Mouse (Mus musculus) hindbrain, embryonic 11.5 days (tissue): ENCODE data around the gene Olfr944. TPM values are rescaled to one million over a fixed set of nuclear protein-coding genes. Genes with fewer than 3 reads are reported as not detected.

Experiments
- ATAC-seq: fragments of 200-750 bp; cut with Nextera tagmentation; 2 replicates; pipeline ENCODE4 v1.8.0; 2017; ENCODE audit warnings: mild to moderate bottlenecking, moderate TSS enrichment, moderate library complexity; ENCODE audit not compliant: low FRiP score
- DNase-seq: peaks from one replicate; pipeline ENCODE4 v3.0.0-alpha.2; 2015; ENCODE audit warnings: low spot score
- H3K27ac ChIP-seq: fragments of 300-500 bp; sonication (generic); 2 replicates; pipeline ENCODE4 v1.5.1; 2014; ENCODE audit warnings: mild to moderate bottlenecking, low read depth, low read length
- H3K27me3 ChIP-seq: fragments of 300-500 bp; sonication (generic); 2 replicates; pipeline ENCODE4 v1.6.1; 2014; ENCODE audit warnings: mild to moderate bottlenecking, low read length, moderate library complexity, mixed read lengths; ENCODE audit not compliant: control insufficient read depth, insufficient read depth
- H3K36me3 ChIP-seq: fragments of 300-500 bp; sonication (generic); 2 replicates; pipeline ENCODE4 v1.6.1; 2014; ENCODE audit warnings: mild to moderate bottlenecking, low read length, moderate library complexity, mixed read lengths; ENCODE audit not compliant: control insufficient read depth, insufficient read depth
- H3K4me1 ChIP-seq: fragments of 300-500 bp; sonication (generic); replicated peaks from 2 replicates; pipeline ENCODE4 v1.6.1; 2014; ENCODE audit warnings: low read length, mixed read lengths; ENCODE audit not compliant: control insufficient read depth, insufficient read depth
- H3K4me2 ChIP-seq: fragments of 300-500 bp; sonication (generic); replicated peaks from 2 replicates; pipeline ENCODE4 v1.6.1; 2014; ENCODE audit warnings: mild to moderate bottlenecking, low read depth, low read length
- H3K4me3 ChIP-seq: fragments of 300-500 bp; sonication (generic); 2 replicates; pipeline ENCODE4 v1.5.1; 2014; ENCODE audit warnings: low read depth, low read length
- H3K9ac ChIP-seq: fragments of 300-500 bp; sonication (generic); 2 replicates; pipeline ENCODE4 v1.6.1; 2014; ENCODE audit warnings: low read depth, low read length
- H3K9me3 ChIP-seq: fragments of 300-500 bp; sonication (generic); 2 replicates; pipeline ENCODE4 v1.6.1; 2016; ENCODE audit warnings: low read length; ENCODE audit not compliant: control insufficient read depth
- WGBS: fragments of 180-500 bp; shearing (Covaris S2); extraction: QIAGEN DNeasy Blood & Tissue Kit; methylation state at CpG from one replicate; pipeline ENCODE4 v1.1.7; 2014; 5-methylcytosine and 5-hydroxymethylcytosine counted together
- polyA plus RNA-seq: library from polyadenylated mRNA; unstranded; fragments of >200 nt; fragmentation: Nextera tagmentation; extraction: Ambion mirVana; gene quantifications from 2 replicates; pipeline ENCODE4 v1.2.1, GENCODE M21; 2014

Olfr944 gene
- polyA plus RNA-seq = not detected in 2 replicates

DNA sequence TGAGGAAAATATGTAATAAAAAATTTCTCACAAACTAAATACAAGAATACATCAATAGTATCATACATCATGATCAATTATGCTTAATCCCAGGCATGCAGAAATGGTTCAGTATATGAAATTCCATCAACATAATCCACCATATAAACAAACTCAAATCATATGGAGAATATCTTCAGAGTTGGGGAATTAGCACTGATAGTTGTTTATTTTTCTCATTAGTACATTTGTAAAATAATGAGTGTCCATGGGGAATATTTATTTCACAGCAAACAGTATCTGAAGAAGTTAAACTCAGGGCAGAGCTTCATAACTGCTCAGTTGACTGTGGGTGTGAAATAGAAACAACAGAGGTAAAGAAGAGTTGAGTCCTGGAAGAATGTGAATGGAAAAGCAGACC, at the start of gene Olfr944:
Gene Olfr944, plus strand, starts transcription at position 301 of the 400 bp plus-strand sequence.
- no peaks in the 10 kb centered on the region for H3K36me3 ChIP-seq
- H3K9ac ChIP-seq = no peak within 1 kb of the TSS
- no peak within 1 kb of the TSS for H3K4me3 ChIP-seq
- H3K27ac ChIP-seq = no peak within 1 kb of the TSS
- no peaks in the 10 kb centered on the region for H3K9me3 ChIP-seq
- no peak within 1 kb of the TSS for H3K4me2 ChIP-seq
- no peaks in the 10 kb centered on the region for H3K4me1 ChIP-seq
- no peak for ATAC-seq
- no peak for DNase-seq
- H3K27me3 ChIP-seq = no peaks in the 10 kb centered on the region

DNA sequence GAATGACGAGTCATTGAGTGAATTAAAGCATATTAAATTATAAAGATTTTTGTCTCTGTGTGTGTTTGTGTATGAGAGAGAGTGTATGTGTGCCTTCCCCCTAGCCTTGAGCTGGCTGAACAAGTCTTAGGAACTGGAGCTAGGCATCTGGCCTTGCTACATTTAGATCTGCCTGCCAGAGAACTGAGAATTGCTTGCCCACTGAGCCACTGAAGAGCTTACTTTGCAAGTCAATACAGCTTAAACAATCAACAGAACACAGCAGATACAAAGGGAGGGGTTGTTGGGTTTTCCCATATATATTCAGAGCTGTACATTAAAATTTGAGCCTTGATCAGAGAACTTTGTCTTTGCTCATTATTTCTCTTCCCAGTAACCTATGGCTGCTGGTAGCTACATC, 49.3 kb upstream of the Olfr944 start:
- Histone ChIP-seq H3K27me3 (no peaks in the 10 kb centered on the region), H3K4me3 (no peak overlapping the region), H3K4me1 (no peaks in the 10 kb centered on the region), H3K4me2 (no peak overlapping the region), H3K27ac (no peak overlapping the region), H3K9me3 (no peaks in the 10 kb centered on the region), H3K36me3 (no peaks in the 10 kb centered on the region), H3K9ac (no peak overlapping the region)
- whole genome bisulfite sequencing = 59% methylated on average over 1 of the region's 1 CpGs
- DNase-seq (no peak), ATAC-seq (no peak)

- Histone ChIP-seq H3K9ac (no peak within 1 kb of the TSS), H3K4me2 (no peak within 1 kb of the TSS), H3K27me3 (no peaks in the 10 kb centered on the region), H3K27ac (no peak within 1 kb of the TSS), H3K4me3 (no peak within 1 kb of the TSS), H3K9me3 (no peaks in the 10 kb centered on the region), H3K4me1 (no peaks in the 10 kb centered on the region), H3K36me3 (no peaks in the 10 kb centered on the region)
- ATAC-seq = no peak
- DNase-seq = no peak
- WGBS = 93% methylated on average over 5 of the region's 5 CpGs
These were observed 35.7 kb upstream of the Olfr944 start, which contains the start of gene Olfr943 for GRCm38 (mm10) chr9:39166004-39166403. TSS of gene Olfr943 (plus strand) at chr9:39166304.

- H3K36me3 ChIP-seq = no peaks in the 10 kb centered on the region
- H3K4me1 ChIP-seq = no peaks in the 10 kb centered on the region
- H3K27ac ChIP-seq = no peak within 1 kb of the TSS
- ATAC-seq = no peak
- H3K27me3 ChIP-seq = no peaks in the 10 kb centered on the region
- H3K4me3 ChIP-seq = no peak within 1 kb of the TSS
- 79% methylated on average over 1 of the region's 1 CpGs for WGBS
- no peak within 1 kb of the TSS for H3K9ac ChIP-seq
- no peaks in the 10 kb centered on the region for H3K9me3 ChIP-seq
- DNase-seq = no peak
- no peak within 1 kb of the TSS for H3K4me2 ChIP-seq
These were observed 48.2 kb downstream of the Olfr944 start, which contains the start of gene Olfr1537 for GRCm38 (mm10) chr9:39249894-39250293. TSS of gene Olfr1537 (minus strand) at chr9:39249994.

Other genes with a start within 250 kb of the Olfr944 start
- not detected in 2 replicates for gene Olfr933, start 229.6 kb upstream of the Olfr944 start, polyA plus RNA-seq
- gene Olfr934, start 213.6 kb upstream of the Olfr944 start, polyA plus RNA-seq = not detected in 2 replicates
- gene Olfr935, start 202.2 kb upstream of the Olfr944 start, polyA plus RNA-seq = not detected in 2 replicates
- gene Olfr146, start 178.5 kb upstream of the Olfr944 start, polyA plus RNA-seq = not detected in 2 replicates
- gene Olfr937, start 137.0 kb upstream of the Olfr944 start, polyA plus RNA-seq = not detected in 2 replicates
- not detected in 2 replicates for gene Olfr938, start 123.0 kb upstream of the Olfr944 start, polyA plus RNA-seq
- gene Olfr27, start 73.8 kb upstream of the Olfr944 start, polyA plus RNA-seq = not detected in 2 replicates
- not detected in 2 replicates for gene Olfr943, start 35.6 kb upstream of the Olfr944 start, polyA plus RNA-seq
- gene Olfr1537, start 48.1 kb downstream of the Olfr944 start, polyA plus RNA-seq = not detected in 2 replicates
- gene Olfr945, start 74.9 kb downstream of the Olfr944 start, polyA plus RNA-seq = not detected in 2 replicates
- gene Olfr948, start 124.1 kb downstream of the Olfr944 start, polyA plus RNA-seq = not detected in 2 replicates
- gene Olfr951, start 185.5 kb downstream of the Olfr944 start, polyA plus RNA-seq = not detected in 2 replicates
- gene Olfr952, start 225.2 kb downstream of the Olfr944 start, polyA plus RNA-seq = not detected in 2 replicates